Mouse (Mus musculus) forebrain, postnatal 0 days (tissue): ENCODE measurements around the gene 9530003J23Rik. TPM values are rescaled to one million over a fixed set of nuclear protein-coding genes. Genes with fewer than 3 reads are reported as not detected.
A peak's percentile ranks its signal among the peaks of the same experiment; 100 is the strongest.

Source experiments
- ATAC-seq: fragments of 200-750 bp; cut with Nextera tagmentation; 2 replicates; pipeline ENCODE4 v1.8.0; 2017; ENCODE audit warnings: mild to moderate bottlenecking, moderate library complexity
- DNase-seq: peaks from one replicate; pipeline ENCODE4 v3.0.0-alpha.2; 2015
- H3K27ac ChIP-seq: fragments of 300-500 bp; sonication (generic); 2 replicates; pipeline ENCODE4 v1.5.1; 2014; ENCODE audit warnings: low read depth, mild to moderate bottlenecking, antibody characterized with exemption, low read length, moderate library complexity, mixed read lengths
- H3K27me3 ChIP-seq: fragments of 300-500 bp; sonication (generic); 2 replicates; pipeline ENCODE4 v1.6.1; 2014; ENCODE audit warnings: mild to moderate bottlenecking, low read length, mixed read lengths; ENCODE audit not compliant: insufficient read depth
- H3K36me3 ChIP-seq: fragments of 300-500 bp; sonication (generic); 2 replicates; pipeline ENCODE4 v1.6.1; 2014; ENCODE audit warnings: mild to moderate bottlenecking, moderate library complexity; ENCODE audit not compliant: insufficient read depth
- H3K4me1 ChIP-seq: fragments of 300-500 bp; sonication (generic); 2 replicates; pipeline ENCODE4 v1.6.1; 2014; ENCODE audit warnings: antibody characterized with exemption; ENCODE audit not compliant: insufficient read depth
- H3K4me2 ChIP-seq: fragments of 300-500 bp; sonication (generic); 2 replicates; pipeline ENCODE4 v1.6.1; 2014; ENCODE audit warnings: low read depth, mild to moderate bottlenecking, moderate library complexity
- H3K4me3 ChIP-seq: fragments of 300-500 bp; sonication (generic); 2 replicates; pipeline ENCODE4 v1.5.1; 2014; ENCODE audit warnings: low read depth, low read length, mixed read lengths
- H3K9ac ChIP-seq: fragments of 300-500 bp; sonication (generic); 2 replicates; pipeline ENCODE4 v1.6.1; 2014; ENCODE audit warnings: mild to moderate bottlenecking
- H3K9me3 ChIP-seq: fragments of 300-500 bp; sonication (generic); 2 replicates; pipeline ENCODE4 v1.6.1; 2016; ENCODE audit warnings: low read length
- CTCF ChIP-seq: sonication (generic); IDR thresholded peaks from 2 replicates; pipeline ENCODE4 v1.5.1; 2016; ENCODE audit warnings: antibody characterized with exemption, control low read depth, low read depth
- WGBS: fragments of 180-500 bp; shearing (Covaris S2); extraction: QIAGEN DNeasy Blood & Tissue Kit; methylation state at CpG from one replicate; pipeline ENCODE4 v1.1.7; 2014; 5-methylcytosine and 5-hydroxymethylcytosine counted together
- polyA plus RNA-seq: library from polyadenylated mRNA; unstranded; fragments of >200 nt; fragmentation: Nextera tagmentation; extraction: Ambion mirVana; gene quantifications from 2 replicates; pipeline ENCODE4 v1.2.1, GENCODE M21; 2015
- total RNA-seq: library from RNA; depleted of rRNA; stranded (reverse); fragments of >200 nt; gene quantifications from 2 replicates; pipeline ENCODE4 v1.2.3, GENCODE M21; 2014

Gene 9530003J23Rik
- total and polyA plus RNA-seq, 2 experiments from 2014 or later, result 0.13 TPM; not detected in 1

DNA sequence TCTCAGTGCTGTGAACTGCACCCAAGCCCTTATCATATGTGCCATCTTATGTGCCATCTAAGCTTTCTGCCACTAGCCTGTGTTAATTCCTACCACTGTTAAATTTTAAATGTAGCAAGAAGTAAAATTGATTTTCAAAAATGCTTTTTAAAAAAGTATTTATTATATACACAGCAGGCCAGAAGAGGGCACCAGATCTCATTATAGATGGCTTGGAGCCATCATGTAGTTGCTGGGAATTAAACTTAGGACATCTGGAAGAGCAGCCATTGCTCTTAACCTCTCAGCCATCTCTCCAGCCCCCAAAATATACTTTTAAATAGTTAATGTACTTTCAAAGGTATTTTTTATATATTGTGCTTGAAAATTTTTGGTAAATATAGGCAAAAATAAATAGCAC is 33.5 kb upstream of the 9530003J23Rik start:
- H3K9ac ChIP-seq, result no peak overlapping the region
- H3K9me3 ChIP-seq, result no peaks in the 10 kb centered on the region
- ATAC-seq (no peak), DNase-seq (no peak)
- no peak overlapping the region for H3K27ac ChIP-seq
- H3K27me3 ChIP-seq, result no peaks in the 10 kb centered on the region
- peak; percentile 19; the same call in 1 of the 2 replicates for TF ChIP-seq CTCF
- H3K36me3 ChIP-seq, result no peaks in the 10 kb centered on the region
- no peak overlapping the region for H3K4me2 ChIP-seq
- no peaks in the 10 kb centered on the region for H3K4me1 ChIP-seq
- H3K4me3 ChIP-seq, result no peak overlapping the region

DNA sequence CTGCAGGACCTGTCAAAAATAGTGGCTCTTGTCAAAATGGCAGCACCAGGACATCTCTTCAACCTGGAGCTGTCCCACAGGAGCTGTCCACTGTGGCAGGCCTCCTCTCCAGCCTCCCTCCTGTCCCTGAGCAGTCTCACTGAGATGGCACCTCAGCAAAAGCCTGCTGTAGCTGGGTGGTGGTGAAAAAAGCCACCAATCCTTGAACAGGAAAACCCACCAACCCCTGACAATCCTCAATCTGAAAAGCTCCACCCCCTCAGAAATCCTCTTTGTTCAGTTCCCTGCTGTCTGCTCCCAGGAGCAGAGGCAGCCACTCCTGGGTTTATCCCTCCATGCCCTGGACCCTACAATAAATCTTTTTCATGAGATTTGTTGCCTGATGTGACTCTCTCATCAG is 21.4 kb upstream of the 9530003J23Rik start:
- Histone ChIP-seq H3K4me3 (no peak overlapping the region), H3K9ac (no peak overlapping the region), H3K27me3 (no peaks in the 10 kb centered on the region), H3K4me1 (no peaks in the 10 kb centered on the region), H3K36me3 (no peaks in the 10 kb centered on the region), H3K27ac (no peak overlapping the region), H3K4me2 (no peak overlapping the region), H3K9me3 (no peaks in the 10 kb centered on the region)
- TF ChIP-seq CTCF, result no peak
- no peak for DNase-seq
- ATAC-seq, result peak; percentile 58; the same call in 1 of the 2 replicates

DNA sequence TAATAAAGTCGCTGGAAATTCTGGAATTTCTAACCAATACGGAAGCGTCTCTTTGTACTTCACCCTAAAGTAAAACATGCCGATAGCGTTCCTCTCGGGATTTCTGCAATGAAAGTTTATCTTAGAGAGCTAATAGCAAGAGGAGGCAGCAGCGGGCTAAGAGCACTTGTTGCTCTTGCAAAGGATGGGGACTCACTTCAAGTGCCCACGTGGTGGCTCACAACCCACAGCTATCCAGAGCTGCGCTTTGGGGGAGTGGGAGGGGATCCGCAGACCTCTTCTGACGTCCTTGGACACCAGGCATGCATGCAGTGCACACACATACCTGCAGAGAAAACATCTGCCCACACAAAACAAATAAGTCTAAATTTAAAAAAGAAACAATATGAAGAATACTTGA is 2.6 kb downstream of the 9530003J23Rik start:
- WGBS, result 62% methylated on average over 11 of the region's 11 CpGs
- Histone ChIP-seq H3K4me3 (no peak overlapping the region), H3K4me2 (no peak overlapping the region), H3K27ac (no peak overlapping the region), H3K27me3 (no peaks in the 10 kb centered on the region), H3K9me3 (no peaks in the 10 kb centered on the region), H3K36me3 (no peaks in the 10 kb centered on the region), H3K9ac (no peak overlapping the region), H3K4me1 (no peaks in the 10 kb centered on the region)
- no peak for ATAC-seq
- no peak for DNase-seq
- TF ChIP-seq CTCF, result no peak

DNA sequence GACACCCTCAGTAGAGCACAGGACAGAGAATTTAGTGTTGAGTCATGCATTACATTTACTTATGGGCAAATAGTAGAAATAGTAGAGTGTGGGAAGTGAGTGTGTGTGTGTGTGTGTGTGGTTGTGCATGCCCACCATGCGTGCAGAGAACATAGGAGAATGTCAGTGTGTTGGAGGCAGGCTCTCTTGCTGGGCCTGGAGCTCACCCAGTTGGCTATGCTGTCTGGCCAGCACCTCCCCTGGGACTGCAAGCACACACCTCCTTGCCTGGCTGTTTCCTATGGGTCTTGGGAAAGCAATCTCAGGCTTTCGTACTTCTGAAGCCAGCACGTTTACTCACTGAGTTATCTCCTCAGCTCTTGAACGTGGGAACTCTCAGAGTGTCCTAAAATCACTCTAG is 3.7 kb downstream of the 9530003J23Rik start:
- 65% methylated on average over 4 of the region's 4 CpGs for WGBS
- ATAC-seq, result no peak
- Histone ChIP-seq H3K27ac (no peak overlapping the region), H3K27me3 (no peaks in the 10 kb centered on the region), H3K4me2 (no peak overlapping the region), H3K4me3 (no peak overlapping the region), H3K9ac (no peak overlapping the region), H3K36me3 (no peaks in the 10 kb centered on the region), H3K4me1 (no peaks in the 10 kb centered on the region), H3K9me3 (no peaks in the 10 kb centered on the region)
- DNase-seq, result no peak
- TF ChIP-seq CTCF, result no peak

DNA sequence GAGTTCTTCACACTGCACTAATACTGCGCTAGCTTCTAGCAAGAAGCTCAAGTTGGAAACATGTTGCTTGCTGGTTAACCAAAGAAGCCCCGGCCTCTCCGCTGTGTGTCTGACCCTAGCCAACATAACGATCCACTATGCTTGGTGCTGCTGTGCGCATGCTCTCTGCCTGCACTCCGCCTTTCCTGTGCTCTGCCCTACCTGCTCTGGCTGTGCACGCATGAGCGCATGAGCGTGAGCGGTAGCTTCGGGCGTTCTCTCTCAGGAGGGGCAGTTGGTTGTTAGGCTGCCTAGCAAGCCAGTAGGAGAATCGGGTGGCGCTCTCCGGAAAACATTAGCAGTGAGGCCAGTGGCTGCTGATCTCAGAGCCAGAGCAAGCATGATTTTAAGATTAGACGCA is 8.7 kb downstream of the 9530003J23Rik start:
- H3K9me3 ChIP-seq, result no peaks in the 10 kb centered on the region
- no peak for TF ChIP-seq CTCF
- H3K4me1 ChIP-seq, result no peaks in the 10 kb centered on the region
- H3K9ac ChIP-seq, result no peak overlapping the region
- no peaks in the 10 kb centered on the region for H3K36me3 ChIP-seq
- no peak overlapping the region for H3K4me3 ChIP-seq
- no peak overlapping the region for H3K4me2 ChIP-seq
- no peak overlapping the region for H3K27ac ChIP-seq
- ATAC-seq (0 out of 2 replicates have a peak, but pooled peaks have one; percentile 34), DNase-seq (no peak)
- WGBS, result 71% methylated on average over 16 of the region's 16 CpGs
- no peaks in the 10 kb centered on the region; the same call in 1 of the 2 replicates for H3K27me3 ChIP-seq

DNA sequence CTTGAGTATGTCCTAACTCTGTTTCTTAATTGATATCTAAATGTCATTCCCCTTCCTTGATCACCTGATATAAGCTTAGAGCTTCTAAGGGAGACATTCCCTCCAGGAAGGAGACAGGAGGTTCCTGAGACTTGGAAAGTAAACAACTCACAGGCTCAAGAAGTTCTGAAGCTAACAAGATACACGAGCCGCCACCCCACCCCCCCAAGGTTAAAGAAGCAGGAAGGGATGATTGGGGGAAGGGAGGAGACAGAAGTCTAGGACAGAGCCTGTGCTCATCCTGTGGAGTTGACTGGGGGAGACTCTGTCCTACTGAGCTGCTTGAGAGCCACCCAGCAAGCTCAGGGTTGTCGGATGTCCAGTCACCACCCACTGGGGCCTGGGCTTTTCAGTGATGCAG is 12.5 kb downstream of the 9530003J23Rik start:
- H3K9me3 ChIP-seq, result no peaks in the 10 kb centered on the region
- H3K27me3 ChIP-seq, result no peaks in the 10 kb centered on the region; the same call in 1 of the 2 replicates
- peaks cover 9% of the 10 kb centered on the region for H3K4me1 ChIP-seq
- H3K4me3 ChIP-seq, result no peak overlapping the region
- no peak overlapping the region for H3K4me2 ChIP-seq
- TF ChIP-seq CTCF, result no peak
- H3K36me3 ChIP-seq, result peaks cover 14% of the 10 kb centered on the region
- DNase-seq (no peak), ATAC-seq (no peak)
- no peak overlapping the region for H3K27ac ChIP-seq
- H3K9ac ChIP-seq, result no peak overlapping the region
- WGBS, result 89% methylated on average over 3 of the region's 3 CpGs

DNA sequence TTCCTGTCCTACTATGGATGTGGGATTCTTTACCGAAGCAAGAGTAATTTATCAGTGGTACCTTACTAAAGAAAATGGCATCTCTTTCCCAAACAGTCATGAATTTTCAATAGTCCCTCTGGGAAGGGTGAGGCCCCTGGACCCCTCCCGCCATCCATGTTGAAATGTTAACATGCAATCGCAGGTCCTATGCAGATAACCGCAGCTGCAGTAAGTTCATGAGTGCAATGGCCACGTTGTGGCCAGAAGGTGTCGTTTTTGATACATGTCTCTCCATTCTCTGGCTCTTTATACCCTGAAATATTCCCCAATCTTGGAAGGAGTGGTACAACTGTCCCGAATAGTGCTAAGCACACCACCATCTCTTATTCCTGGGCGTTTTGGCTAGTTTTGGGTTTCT is 13.4 kb downstream of the 9530003J23Rik start:
- Histone ChIP-seq H3K9me3 (no peaks in the 10 kb centered on the region), H3K9ac (no peak overlapping the region), H3K27me3 (no peaks in the 10 kb centered on the region; the same call in 1 of the 2 replicates), H3K4me2 (peak overlapping the region; percentile 62), H3K27ac (peak overlapping the region; percentile 99), H3K4me1 (peaks cover 9% of the 10 kb centered on the region), H3K36me3 (peaks cover 21% of the 10 kb centered on the region), H3K4me3 (peak overlapping the region; percentile 70)
- DNase-seq (peak; percentile 4), ATAC-seq (no peak)
- WGBS, result 54% methylated on average over 8 of the region's 8 CpGs
- TF ChIP-seq CTCF, result peak; percentile 31
